Mouse (Mus musculus) C2C12 (cell line): ENCODE measurements at regions not wholly inside any gene's neighbourhood (a gene's known extent, or its start where the extent isn't known, plus 50 kb on each side); places are given as distances from the start of the nearest gene placed in this dataset.

ENCODE experiments used
- H3K27me3 ChIP-seq: one replicate; pipeline ENCODE4 v1.6.1; 2011; ENCODE audit not compliant: control insufficient read depth, insufficient read depth, insufficient read length
- H3K36me3 ChIP-seq: one replicate; pipeline ENCODE4 v1.6.1; 2011; ENCODE audit not compliant: control insufficient read depth, insufficient read depth
- H3K4me3 ChIP-seq: one replicate; pipeline ENCODE4 v1.5.1; 2011; ENCODE audit warnings: mild to moderate bottlenecking, control low read depth; ENCODE audit not compliant: poor library complexity, insufficient read depth, severe bottlenecking
- H3K79me2 ChIP-seq: one replicate; pipeline ENCODE4 v1.6.1; 2011; ENCODE audit not compliant: control insufficient read depth, insufficient read depth
- H3K79me3 ChIP-seq: one replicate; pipeline ENCODE4 v1.6.1; 2011; ENCODE audit warnings: low read depth, control low read depth
- H3ac ChIP-seq: one replicate; pipeline ENCODE3; 2011; ENCODE audit warnings: low read depth; ENCODE audit not compliant: control insufficient read depth, insufficient read length
- CEBPB ChIP-seq: IDR thresholded peaks from one replicate; pipeline ENCODE4 v1.6.1; 2011; ENCODE audit warnings: low read depth, mild to moderate bottlenecking, control low read depth, moderate library complexity
- CTCF ChIP-seq: IDR thresholded peaks from one replicate; pipeline ENCODE4 v1.5.1; 2011; ENCODE audit not compliant: control insufficient read depth, insufficient read depth, insufficient read length
- FOSL1 ChIP-seq: IDR thresholded peaks from one replicate; pipeline ENCODE4 v1.8.0; 2011; ENCODE audit warnings: mild to moderate bottlenecking, low read length; ENCODE audit not compliant: poor library complexity, insufficient read depth, severe bottlenecking
- MAX ChIP-seq: IDR thresholded peaks from one replicate; pipeline ENCODE4 v1.6.1; 2011; ENCODE audit warnings: mild to moderate bottlenecking, control low read depth
- MYOD1 ChIP-seq: IDR thresholded peaks from one replicate; pipeline ENCODE4 v1.6.1; 2011; ENCODE audit warnings: low read depth; ENCODE audit not compliant: control insufficient read depth, insufficient read length
- MYOG ChIP-seq: IDR thresholded peaks from one replicate; pipeline ENCODE4 v1.6.1; 2011; ENCODE audit not compliant: control insufficient read depth, insufficient read length; ENCODE audit errors: extremely low read depth
- USF1 ChIP-seq: IDR thresholded peaks from one replicate; pipeline ENCODE4 v1.6.1; 2011; ENCODE audit warnings: low read depth, mild to moderate bottlenecking, control low read depth, moderate library complexity

- Histone ChIP-seq H3ac (no peak overlapping the region), H3K36me3 (no peaks in the 10 kb centered on the region), H3K27me3 (peaks cover 2% of the 10 kb centered on the region), H3K79me3 (no peaks in the 10 kb centered on the region), H3K4me3 (no peak overlapping the region), H3K79me2 (no peaks in the 10 kb centered on the region)
- no peak for TF ChIP-seq USF1
- TF ChIP-seq MYOD1, result no peak
- no peak for TF ChIP-seq MYOG
- TF ChIP-seq CTCF, result no peak
- no peak for TF ChIP-seq MAX
- TF ChIP-seq CEBPB, result no peak
- TF ChIP-seq FOSL1, result no peak
These were observed 371.5 kb downstream of the Gpat3 start for GRCm38 (mm10) chr5:101216837-101217571.

- Histone ChIP-seq H3K36me3 (no peaks in the 10 kb centered on the region), H3K79me2 (no peaks in the 10 kb centered on the region), H3K27me3 (no peaks in the 10 kb centered on the region), H3K4me3 (no peak overlapping the region), H3ac (no peak overlapping the region), H3K79me3 (no peaks in the 10 kb centered on the region)
- TF ChIP-seq MYOD1, result no peak
- no peak for TF ChIP-seq USF1
- TF ChIP-seq CTCF, result no peak
- TF ChIP-seq MAX, result no peak
- TF ChIP-seq CEBPB, result no peak
- TF ChIP-seq MYOG, result no peak
- no peak for TF ChIP-seq FOSL1
These were observed 366.5 kb downstream of the Gpat3 start for GRCm38 (mm10) chr5:101211974-101212373.

- Histone ChIP-seq H3K79me2 (no peaks in the 10 kb centered on the region), H3K36me3 (no peaks in the 10 kb centered on the region), H3K79me3 (no peaks in the 10 kb centered on the region), H3K27me3 (no peaks in the 10 kb centered on the region), H3K4me3 (no peak overlapping the region), H3ac (no peak overlapping the region)
- no peak for TF ChIP-seq CTCF
- TF ChIP-seq MAX, result no peak
- no peak for TF ChIP-seq USF1
- no peak for TF ChIP-seq MYOG
- TF ChIP-seq MYOD1, result no peak
- no peak for TF ChIP-seq FOSL1
- TF ChIP-seq CEBPB, result no peak
These were observed 362.6 kb downstream of the Gpat3 start for GRCm38 (mm10) chr5:101208150-101208549.

- Histone ChIP-seq H3K27me3 (no peaks in the 10 kb centered on the region), H3K4me3 (no peak overlapping the region), H3K79me3 (no peaks in the 10 kb centered on the region), H3ac (no peak overlapping the region), H3K79me2 (no peaks in the 10 kb centered on the region), H3K36me3 (no peaks in the 10 kb centered on the region)
- TF ChIP-seq CEBPB, result no peak
- TF ChIP-seq MYOD1, result no peak
- no peak for TF ChIP-seq USF1
- TF ChIP-seq CTCF, result no peak
- TF ChIP-seq MYOG, result no peak
- no peak for TF ChIP-seq MAX
- TF ChIP-seq FOSL1, result no peak
These were observed 350.0 kb downstream of the Gpat3 start for GRCm38 (mm10) chr5:101195501-101195900.

- no peak overlapping the region for H3K4me3 ChIP-seq
- no peaks in the 10 kb centered on the region for H3K79me3 ChIP-seq
- no peaks in the 10 kb centered on the region for H3K79me2 ChIP-seq
- H3K36me3 ChIP-seq, result no peaks in the 10 kb centered on the region
- H3K27me3 ChIP-seq, result no peaks in the 10 kb centered on the region
- TF ChIP-seq MYOG (no peak), MYOD1 (no peak), FOSL1 (no peak), CEBPB (no peak), USF1 (no peak), CTCF (no peak), MAX (no peak)
- H3ac ChIP-seq, result no peak overlapping the region
These were observed 345.5 kb downstream of the Gpat3 start for GRCm38 (mm10) chr5:101190976-101191375.

- Histone ChIP-seq H3K79me2 (no peaks in the 10 kb centered on the region), H3K4me3 (no peak overlapping the region)
- no peak for TF ChIP-seq MYOD1
These were observed 327.7 kb downstream of the Gpat3 start for GRCm38 (mm10) chr5:101173183-101173582.

More at GRCm38 (mm10) chr5:101173183-101173582, 327.7 kb downstream of the Gpat3 start:
- H3K79me3 ChIP-seq, result no peaks in the 10 kb centered on the region
- no peaks in the 10 kb centered on the region for H3K27me3 ChIP-seq
- H3K36me3 ChIP-seq, result no peaks in the 10 kb centered on the region
- no peak overlapping the region for H3ac ChIP-seq
